Mouse (Mus musculus) lung, adult 2 months (tissue): ENCODE data around the gene Scfd1.

Experiments used
- CTCF ChIP-seq: fragments of 200-500 bp; IDR thresholded peaks from 2 replicates; pipeline ENCODE4 v1.5.1; 2011; ENCODE audit warnings: mild to moderate bottlenecking, low read length, control low read depth; ENCODE audit not compliant: insufficient read depth
- POLR2A ChIP-seq: fragments of 200-500 bp; IDR thresholded peaks from 2 replicates; pipeline ENCODE4 v1.6.1; 2011; ENCODE audit warnings: low read depth, mild to moderate bottlenecking, control low read depth, low read length, borderline replicate concordance; ENCODE audit errors: extremely low read depth

DNA sequence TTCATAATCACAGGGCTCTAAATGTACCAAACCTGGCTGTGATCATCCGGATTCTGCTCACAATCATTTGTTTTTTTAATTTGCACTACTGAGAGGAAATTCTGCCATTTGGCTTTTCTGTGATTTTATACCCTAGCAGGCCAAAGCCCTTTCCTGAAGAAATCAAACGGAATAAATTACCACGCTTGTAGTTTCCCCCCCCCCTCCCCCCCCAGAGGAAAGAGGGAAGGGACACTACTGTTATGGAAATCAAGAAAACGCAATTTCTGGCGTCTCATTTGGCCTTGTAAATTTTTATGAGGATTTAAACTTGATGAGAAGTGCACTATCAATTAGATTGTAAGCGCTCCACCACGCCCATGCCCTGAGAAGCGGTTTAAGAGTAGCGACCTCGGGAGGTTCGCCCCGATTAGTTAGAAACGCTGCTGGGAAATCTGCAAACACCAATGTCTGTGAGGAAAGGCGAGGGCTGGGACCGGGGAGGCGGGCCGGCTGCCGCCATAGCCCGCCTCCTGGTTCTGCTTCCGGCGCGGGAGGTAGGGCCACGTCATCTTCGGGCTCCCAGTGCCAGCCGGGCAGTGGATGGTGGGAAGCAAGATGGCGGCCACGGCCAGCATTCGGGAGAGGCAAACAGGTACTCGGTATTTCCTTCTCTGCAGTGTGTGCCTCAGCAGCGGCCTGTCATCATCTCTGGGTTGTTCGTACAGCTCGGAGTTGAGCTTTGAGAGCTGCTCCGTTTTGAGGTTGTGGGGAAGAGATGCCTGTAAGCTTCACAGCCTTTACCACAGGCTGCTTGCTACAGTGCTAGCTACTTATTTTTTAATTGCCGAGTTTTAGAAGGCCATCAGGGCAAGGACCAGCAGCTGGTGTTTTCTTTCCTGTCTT, at the start of gene Scfd1:
- TF ChIP-seq CTCF = no peak
- peak; percentile 87 for TF ChIP-seq POLR2A
